Mouse (Mus musculus): Measurements from ENCODE around the gene AL607142.1. TPM values are rescaled to one million over a fixed set of nuclear protein-coding genes. Genes with fewer than 3 reads are reported as not detected.

AL607142.1 gene
- polyA plus RNA-seq, 1 experiment from 2014 or later, result not detected

DNA sequence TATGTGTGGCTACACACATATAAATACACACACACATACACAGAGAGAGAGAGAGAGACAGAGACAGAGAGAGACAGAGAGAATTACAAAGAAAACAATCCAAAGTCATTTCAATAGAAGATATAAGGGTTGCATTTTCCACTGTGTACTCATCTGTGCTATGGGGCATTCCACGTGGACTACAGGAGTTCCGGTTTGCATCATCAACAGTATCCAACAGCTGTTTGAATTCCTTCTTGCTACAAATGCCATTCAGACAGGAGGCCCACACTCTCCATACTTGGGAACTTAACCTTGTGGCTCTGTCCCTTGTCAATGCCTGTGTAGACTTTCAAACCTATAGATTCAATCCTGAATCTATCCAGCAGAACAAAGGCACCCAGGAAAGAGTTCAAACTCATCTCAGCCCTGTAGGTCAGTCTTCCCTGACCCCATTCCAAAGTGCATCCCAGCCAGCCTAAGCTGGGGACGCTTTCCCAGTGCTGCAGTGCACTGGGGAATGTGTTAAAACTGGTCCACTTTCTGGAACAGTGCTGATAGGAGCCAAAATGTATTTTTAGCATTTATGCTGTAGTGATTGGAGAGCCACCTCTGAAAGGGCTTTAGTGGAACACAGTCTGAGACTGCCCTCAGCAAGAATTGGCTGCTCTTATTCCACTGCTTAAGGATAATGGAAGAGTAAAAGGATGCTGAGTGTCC, 4.2 kb downstream of the AL607142.1 start:
- Histone ChIP-seq H3K36me3 (ENCODE audit: insufficient read depth, low read length) (no peaks in the 10 kb centered on the region), H3K4me3 (replicated peaks; ENCODE audit: low read depth, low read length) (no peak overlapping the region), H3K9me3 (replicated peaks; ENCODE audit: low read length) (no peaks in the 10 kb centered on the region), H3K27me3 (ENCODE audit: insufficient read depth, low read length) (no peaks in the 10 kb centered on the region), H3K27ac (no peak overlapping the region), H3K9ac (ENCODE audit: low read depth, low read length) (no peak overlapping the region), H3K4me1 (replicated peaks; ENCODE audit: insufficient read depth, low read length) (no peaks in the 10 kb centered on the region), H3K4me2 (ENCODE audit: low read length) (no peak overlapping the region)
- no peak for DNase-seq (ENCODE audit: low spot score)
- 72% methylated on average over 3 of the region's 3 CpGs for WGBS
- TF ChIP-seq CTCF (IDR thresholded peaks at IDR 0.05; ENCODE audit: low read depth), result no peak
- ATAC-seq (replicated peaks; ENCODE audit: low FRiP score, low read depth), result no peak

DNA sequence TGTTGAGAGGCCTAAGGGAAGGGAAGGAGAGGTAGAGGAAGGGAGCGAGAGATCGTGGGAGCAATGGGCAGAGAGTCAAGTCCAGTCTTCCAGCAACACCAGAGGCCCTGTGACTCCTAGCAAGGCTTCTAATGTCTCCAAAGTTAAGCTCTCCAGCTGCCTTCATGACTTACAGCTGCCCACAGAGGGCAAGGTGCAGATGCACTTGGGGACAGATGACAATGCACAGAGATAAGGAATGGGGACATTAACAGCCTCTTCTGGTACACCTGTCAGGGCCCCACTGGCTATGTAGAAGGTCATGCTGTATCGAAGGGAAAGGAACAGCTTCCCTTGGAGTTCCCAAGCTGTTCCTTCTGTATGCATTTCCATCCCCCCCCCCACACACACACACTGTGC, 4.8 kb downstream of the AL607142.1 start:
- Histone ChIP-seq H3K36me3 (ENCODE audit: insufficient read depth, low read length) (no peaks in the 10 kb centered on the region), H3K4me2 (ENCODE audit: low read length) (no peak overlapping the region), H3K9me3 (replicated peaks; ENCODE audit: low read length) (no peaks in the 10 kb centered on the region), H3K27me3 (ENCODE audit: insufficient read depth, low read length) (no peaks in the 10 kb centered on the region), H3K4me3 (replicated peaks; ENCODE audit: low read depth, low read length) (no peak overlapping the region), H3K27ac (no peak overlapping the region), H3K4me1 (replicated peaks; ENCODE audit: insufficient read depth, low read length) (0 out of 2 replicates have a peak, but pooled peaks cover 3% of the 10 kb centered on the region), H3K9ac (ENCODE audit: low read depth, low read length) (no peak overlapping the region)
- TF ChIP-seq CTCF (IDR thresholded peaks at IDR 0.05; ENCODE audit: low read depth), result no peak
- 89% methylated on average over 3 of the region's 3 CpGs for WGBS
- no peak for DNase-seq (ENCODE audit: low spot score)
- ATAC-seq (replicated peaks; ENCODE audit: low FRiP score, low read depth), result no peak

- DNase-seq (ENCODE audit: low spot score) (no peak), ATAC-seq (replicated peaks; ENCODE audit: low FRiP score, low read depth) (no peak)
- no peak for TF ChIP-seq CTCF (IDR thresholded peaks at IDR 0.05; ENCODE audit: low read depth)
- H3K4me2 ChIP-seq (ENCODE audit: low read length), result no peak overlapping the region
- WGBS, result 76% methylated on average over 3 of the region's 3 CpGs
- H3K27ac ChIP-seq, result no peak overlapping the region
- no peaks in the 10 kb centered on the region for H3K9me3 ChIP-seq (replicated peaks; ENCODE audit: low read length)
- no peaks in the 10 kb centered on the region for H3K27me3 ChIP-seq (ENCODE audit: insufficient read depth, low read length)
- no peaks in the 10 kb centered on the region for H3K36me3 ChIP-seq (ENCODE audit: insufficient read depth, low read length)
- no peak overlapping the region for H3K9ac ChIP-seq (ENCODE audit: low read depth, low read length)
- H3K4me1 ChIP-seq (replicated peaks; ENCODE audit: insufficient read depth, low read length), result 0 out of 2 replicates have a peak, but pooled peaks cover 3% of the 10 kb centered on the region
- no peak overlapping the region for H3K4me3 ChIP-seq (replicated peaks; ENCODE audit: low read depth, low read length)
These were observed 6.6 kb downstream of the AL607142.1 start for GRCm38 (mm10) chr4:120071411-120071810.

GRCm38 (mm10) chr4:120071842-120072507, 7.2 kb downstream of the AL607142.1 start:
- Histone ChIP-seq H3K27ac (no peak overlapping the region), H3K27me3 (ENCODE audit: insufficient read depth, low read length) (no peaks in the 10 kb centered on the region), H3K4me2 (ENCODE audit: low read length) (no peak overlapping the region), H3K4me3 (replicated peaks; ENCODE audit: low read depth, low read length) (no peak overlapping the region), H3K9me3 (replicated peaks; ENCODE audit: low read length) (no peaks in the 10 kb centered on the region), H3K9ac (ENCODE audit: low read depth, low read length) (no peak overlapping the region), H3K4me1 (replicated peaks; ENCODE audit: insufficient read depth, low read length) (0 out of 2 replicates have a peak, but pooled peaks cover 3% of the 10 kb centered on the region), H3K36me3 (ENCODE audit: insufficient read depth, low read length) (no peaks in the 10 kb centered on the region)
- ATAC-seq (replicated peaks; ENCODE audit: low FRiP score, low read depth) (no peak), DNase-seq (ENCODE audit: low spot score) (no peak)
- TF ChIP-seq CTCF (IDR thresholded peaks at IDR 0.05; ENCODE audit: low read depth), result no peak
- 45% methylated on average over 15 of the region's 15 CpGs for WGBS

GRCm38 (mm10) chr4:120074061-120074460, 9.3 kb downstream of the AL607142.1 start:
- Histone ChIP-seq H3K27me3 (ENCODE audit: insufficient read depth, low read length) (no peaks in the 10 kb centered on the region), H3K9me3 (replicated peaks; ENCODE audit: low read length) (no peaks in the 10 kb centered on the region), H3K4me1 (replicated peaks; ENCODE audit: insufficient read depth, low read length) (0 out of 2 replicates have a peak, but pooled peaks cover 3% of the 10 kb centered on the region), H3K27ac (no peak overlapping the region), H3K9ac (ENCODE audit: low read depth, low read length) (no peak overlapping the region), H3K4me3 (replicated peaks; ENCODE audit: low read depth, low read length) (no peak overlapping the region), H3K4me2 (ENCODE audit: low read length) (no peak overlapping the region), H3K36me3 (ENCODE audit: insufficient read depth, low read length) (no peaks in the 10 kb centered on the region)
- WGBS, result 53% methylated on average over 5 of the region's 5 CpGs
- DNase-seq (ENCODE audit: low spot score), result no peak
- no peak for TF ChIP-seq CTCF (IDR thresholded peaks at IDR 0.05; ENCODE audit: low read depth)
- ATAC-seq (replicated peaks; ENCODE audit: low FRiP score, low read depth), result no peak

DNA sequence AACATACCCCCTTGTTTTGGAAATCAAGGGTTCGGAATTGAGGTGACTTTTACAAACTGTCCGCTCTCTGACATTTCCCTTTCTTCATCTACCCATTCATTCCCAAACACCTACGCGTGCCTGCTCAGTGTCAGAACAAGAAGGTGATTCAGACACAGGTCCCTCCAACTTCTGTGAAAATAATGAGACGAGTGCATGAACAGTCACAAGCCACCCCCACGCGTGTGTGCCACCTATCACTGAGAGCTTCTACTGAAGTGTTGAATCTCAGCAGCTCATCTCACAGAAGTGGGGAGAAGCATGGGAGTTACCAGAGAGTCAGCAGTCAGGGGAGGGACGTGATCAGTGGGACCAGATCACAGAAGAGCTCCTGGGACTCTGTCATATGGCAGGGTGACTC, 12.5 kb downstream of the AL607142.1 start:
- Histone ChIP-seq H3K4me1 (replicated peaks; ENCODE audit: insufficient read depth, low read length) (0 out of 2 replicates have a peak, but pooled peaks cover 3% of the 10 kb centered on the region), H3K9ac (ENCODE audit: low read depth, low read length) (no peak overlapping the region), H3K4me3 (replicated peaks; ENCODE audit: low read depth, low read length) (no peak overlapping the region), H3K4me2 (ENCODE audit: low read length) (no peak overlapping the region), H3K27ac (no peak overlapping the region), H3K36me3 (ENCODE audit: insufficient read depth, low read length) (no peaks in the 10 kb centered on the region), H3K9me3 (replicated peaks; ENCODE audit: low read length) (no peaks in the 10 kb centered on the region), H3K27me3 (ENCODE audit: insufficient read depth, low read length) (no peaks in the 10 kb centered on the region)
- TF ChIP-seq CTCF (IDR thresholded peaks at IDR 0.05; ENCODE audit: low read depth), result no peak
- WGBS, result 77% methylated on average over 8 of the region's 8 CpGs
- no peak for DNase-seq (ENCODE audit: low spot score)
- no peak for ATAC-seq (replicated peaks; ENCODE audit: low FRiP score, low read depth)

Measured in kidney, postnatal 0 days (tissue).